Mouse (Mus musculus): ENCODE measurements around the gene Pigs.

The Pigs gene

GRCm38 (mm10) chr11:78341702-78342101 lies 13.5 kb downstream of the Pigs start:
- DNase-seq = no peak

- DNase-seq = peak; percentile 76 to 90
These were observed 15.4 kb downstream of the Pigs start, which contains the start of gene Unc119 for GRCm38 (mm10) chr11:78343381-78344327. TSS of gene Unc119 (plus strand) at chr11:78343482.

DNA sequence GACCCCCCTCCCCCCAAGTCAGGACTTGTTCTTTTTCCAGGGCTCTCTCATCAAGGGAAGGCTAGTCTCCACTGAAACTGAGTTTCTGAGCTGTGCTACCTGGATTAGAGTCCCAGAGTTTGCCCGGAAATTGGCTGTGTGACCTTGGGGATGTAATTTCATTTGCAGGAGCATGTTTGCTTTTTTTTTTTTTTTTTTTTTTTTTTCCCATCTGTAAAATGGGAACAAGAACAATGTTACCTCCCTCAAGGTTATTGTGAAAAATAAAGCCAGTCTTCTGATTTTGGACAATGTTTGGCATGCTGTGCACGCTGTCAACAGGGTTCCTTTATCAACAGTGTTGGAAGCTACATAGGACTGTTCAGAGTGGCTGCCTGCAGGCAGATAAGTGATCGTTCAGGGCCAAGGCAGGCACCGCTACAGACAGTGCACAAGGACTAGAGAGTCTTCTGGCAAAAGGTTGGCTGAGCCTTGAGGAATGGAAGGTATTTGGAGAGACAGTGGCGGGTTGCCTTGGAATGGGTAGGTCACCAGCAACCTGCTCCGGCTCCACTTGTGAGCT lies 16.2 kb downstream of the Pigs start:
- no peak for DNase-seq

- DNase-seq = no peak
These were observed 16.9 kb downstream of the Pigs start for GRCm38 (mm10) chr11:78344890-78345715.

DNA sequence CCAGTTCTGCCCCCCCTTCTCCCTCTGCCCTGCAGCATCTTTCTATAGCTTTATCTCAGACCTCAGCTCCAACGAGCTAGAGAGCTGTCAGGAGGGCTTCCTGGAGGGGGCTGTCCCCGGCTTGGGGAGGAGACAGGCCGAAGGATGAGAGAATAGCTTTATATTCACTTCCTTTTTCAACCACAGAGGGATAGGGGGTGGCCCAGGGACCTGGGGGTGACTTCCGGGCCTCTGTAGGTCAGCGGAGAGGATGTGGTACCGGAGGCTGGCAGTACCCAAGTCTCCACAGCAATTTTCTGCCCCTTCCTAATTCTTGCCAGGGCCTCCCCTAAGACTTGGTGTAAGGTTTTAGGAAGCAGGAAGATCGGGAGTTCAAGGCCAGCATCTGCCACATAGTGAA lies 17.6 kb downstream of the Pigs start:
- peak; percentile 64 to 74 for DNase-seq

DNA sequence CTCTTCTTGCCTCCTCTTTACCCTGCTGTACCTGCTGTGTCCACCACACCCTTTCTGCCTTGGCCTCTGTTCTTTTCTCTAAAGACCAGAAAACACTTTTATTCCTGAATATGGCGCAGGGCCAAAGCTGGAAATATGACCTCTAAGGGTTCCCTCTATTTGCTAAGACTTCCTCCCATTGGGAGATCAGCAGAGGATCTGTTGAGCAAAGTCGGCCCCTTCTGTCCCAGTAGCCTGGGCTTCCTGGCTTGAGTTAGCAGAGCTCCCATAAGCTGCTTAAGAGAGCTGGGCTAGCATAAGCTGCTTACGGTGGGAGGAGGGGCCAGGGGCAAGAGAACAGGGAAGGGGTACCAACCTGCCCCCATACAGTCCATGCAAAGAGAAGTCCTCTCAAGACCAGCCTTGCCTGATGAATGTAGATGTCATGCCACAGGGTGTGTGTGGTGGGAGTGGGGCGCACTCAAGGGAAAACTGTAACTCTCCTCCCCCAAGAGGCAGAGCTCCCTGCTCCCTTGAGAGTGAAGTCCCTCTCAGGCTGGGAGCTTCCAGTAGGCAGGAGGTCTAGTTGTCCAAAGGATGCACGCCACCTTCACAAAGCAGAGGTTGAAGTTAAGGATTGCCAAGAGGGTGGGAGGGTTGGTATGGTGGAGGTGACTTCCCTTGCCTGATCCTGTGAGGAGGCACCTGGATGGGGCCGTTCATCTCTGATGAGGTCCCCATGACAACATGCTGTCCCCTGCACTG lies 18.3 kb downstream of the Pigs start:
- no peak for DNase-seq

- peak in 1 of 2 experiments; percentile 76 for DNase-seq
These were observed 19.0 kb downstream of the Pigs start for GRCm38 (mm10) chr11:78347070-78347754.

GRCm38 (mm10) chr11:78347908-78348307 lies 19.7 kb downstream of the Pigs start:
- DNase-seq = no peak

DNA sequence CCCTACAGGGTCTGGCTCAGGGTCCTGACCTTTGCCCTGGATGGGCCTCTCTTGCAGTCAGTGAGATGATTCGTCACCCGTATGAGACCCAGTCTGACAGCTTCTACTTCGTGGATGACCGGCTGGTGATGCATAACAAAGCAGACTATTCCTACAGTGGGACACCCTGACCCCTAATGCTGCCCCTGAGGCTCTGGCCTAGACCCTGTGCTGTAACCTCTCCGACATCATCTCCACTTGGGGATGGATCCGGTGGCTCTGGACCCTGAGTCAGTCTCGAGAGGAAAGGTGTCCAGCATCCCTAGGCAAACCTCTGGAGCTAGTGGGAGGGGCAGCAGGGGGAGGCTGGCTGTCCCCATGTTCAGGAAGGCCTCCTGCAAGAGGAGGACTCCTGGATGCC lies 20.3 kb downstream of the Pigs start:
- DNase-seq = no peak

GRCm38 (mm10) chr11:78349441-78350358 lies 21.5 kb downstream of the Pigs start:
- DNase-seq = peak in 1 of 2 experiments; percentile 35

DNA sequence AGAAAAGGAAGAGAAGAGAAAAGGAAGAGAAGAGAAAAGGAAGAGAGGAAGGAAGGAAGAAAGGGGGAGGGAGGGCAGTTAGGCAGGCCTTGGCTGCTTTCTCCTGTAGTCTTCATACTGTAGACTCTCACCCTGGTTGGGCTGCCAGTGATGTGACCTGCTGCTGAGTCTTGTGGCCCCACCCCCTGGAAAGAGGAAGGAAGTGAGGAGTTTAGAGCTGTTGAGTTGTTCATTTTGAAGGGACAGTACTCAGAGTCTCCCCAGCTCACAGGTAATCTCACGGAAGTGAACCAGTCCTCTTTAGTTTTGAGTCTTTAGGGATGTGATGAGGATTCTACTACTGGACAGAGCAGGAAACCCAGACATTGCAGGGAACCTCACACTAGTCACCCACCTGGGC lies 24.9 kb downstream of the Pigs start:
- peak; percentile 53 to 55 for DNase-seq

DNA sequence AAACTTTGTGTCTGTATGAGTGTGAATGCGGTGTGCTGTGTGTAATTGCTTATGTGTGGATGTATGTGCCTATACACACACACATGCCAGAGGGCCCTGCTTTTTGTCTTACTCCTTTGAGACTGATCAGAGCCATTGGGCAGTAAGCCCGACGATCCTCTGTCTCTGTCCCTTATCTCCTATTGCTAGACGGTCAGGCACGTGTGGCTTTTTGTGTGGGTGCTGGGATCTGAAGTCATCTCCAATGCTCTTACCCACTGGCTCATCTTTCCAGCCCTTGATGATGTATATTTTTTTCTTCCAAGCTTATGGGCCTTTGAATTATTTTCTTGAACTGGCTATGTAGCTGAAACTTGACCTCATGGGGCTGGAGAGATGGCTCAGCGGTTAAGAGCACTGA lies 26.7 kb downstream of the Pigs start:
- DNase-seq = no peak

- DNase-seq = peak in 1 of 2 experiments; percentile 79
These were observed 27.4 kb downstream of the Pigs start for GRCm38 (mm10) chr11:78355471-78356238.

DNA sequence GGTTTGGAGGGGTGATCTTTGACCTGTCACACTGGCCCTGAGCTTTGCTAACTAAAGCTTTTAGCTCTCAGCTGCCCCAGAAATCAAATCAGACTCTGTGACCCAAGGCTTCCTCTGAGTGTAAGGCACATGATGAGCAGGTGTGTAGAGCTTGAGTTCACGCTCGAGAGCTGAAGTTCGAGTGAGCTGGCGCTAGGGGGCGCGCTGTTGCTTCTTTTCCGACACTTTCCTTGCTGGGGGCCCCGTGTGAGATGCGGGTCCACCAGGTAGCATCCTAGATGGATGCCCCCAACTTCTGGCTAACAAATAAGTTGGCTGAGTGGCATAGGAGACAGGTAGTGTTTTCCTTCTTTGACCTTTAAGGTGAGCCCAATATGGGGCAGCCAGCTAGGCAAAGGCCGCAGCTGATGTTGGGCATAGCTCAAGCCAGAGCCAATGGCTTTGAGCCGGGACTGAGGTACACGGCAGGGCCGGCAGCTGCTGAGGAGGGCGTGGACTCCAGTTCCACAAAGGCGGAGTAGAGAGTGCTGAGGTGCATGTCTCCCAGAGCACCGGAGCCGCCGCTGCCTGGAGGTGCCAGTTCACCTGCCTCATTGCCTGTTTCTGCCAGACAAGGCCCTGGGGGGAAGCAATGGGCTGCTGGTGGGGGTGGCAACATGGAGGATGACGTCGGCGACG lies 30.3 kb downstream of the Pigs start:
- DNase-seq = peak in 1 of 2 experiments; percentile 39

DNA sequence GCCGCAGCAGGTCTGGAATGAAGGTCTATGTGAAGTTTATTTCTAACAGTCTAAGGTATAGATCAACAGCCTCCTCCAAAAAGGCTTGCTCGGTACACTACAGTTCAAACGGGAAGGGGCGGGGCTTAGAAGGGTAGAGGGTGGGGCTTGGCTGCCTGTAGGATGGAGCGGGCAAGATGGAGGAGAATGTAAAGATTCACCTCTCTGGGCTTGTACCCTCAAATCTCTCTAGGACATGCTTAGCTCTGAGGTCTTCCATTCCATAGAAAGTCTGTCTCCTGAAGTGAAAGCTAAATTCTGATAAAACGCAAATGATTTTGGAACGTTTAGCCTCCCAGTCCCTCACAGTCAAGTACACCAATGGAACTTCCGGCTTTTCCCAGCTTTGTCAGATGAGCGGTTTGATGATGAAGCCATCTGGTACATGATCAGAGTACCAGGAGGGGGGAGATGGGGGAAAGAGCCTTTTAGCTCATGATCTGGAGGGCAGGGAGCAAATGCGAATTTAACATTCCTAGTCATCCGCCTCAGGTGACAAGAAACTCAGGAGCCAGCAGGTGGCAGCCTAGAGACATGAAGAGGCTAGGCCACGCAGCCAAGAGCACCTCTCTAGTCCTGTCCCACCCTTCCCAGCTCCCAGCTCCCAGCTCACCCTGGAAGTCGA lies 32.0 kb downstream of the Pigs start:
- DNase-seq = peak; percentile 63 to 84

- no peak for DNase-seq
These were observed 32.5 kb downstream of the Pigs start for GRCm38 (mm10) chr11:78360789-78361131.

DNA sequence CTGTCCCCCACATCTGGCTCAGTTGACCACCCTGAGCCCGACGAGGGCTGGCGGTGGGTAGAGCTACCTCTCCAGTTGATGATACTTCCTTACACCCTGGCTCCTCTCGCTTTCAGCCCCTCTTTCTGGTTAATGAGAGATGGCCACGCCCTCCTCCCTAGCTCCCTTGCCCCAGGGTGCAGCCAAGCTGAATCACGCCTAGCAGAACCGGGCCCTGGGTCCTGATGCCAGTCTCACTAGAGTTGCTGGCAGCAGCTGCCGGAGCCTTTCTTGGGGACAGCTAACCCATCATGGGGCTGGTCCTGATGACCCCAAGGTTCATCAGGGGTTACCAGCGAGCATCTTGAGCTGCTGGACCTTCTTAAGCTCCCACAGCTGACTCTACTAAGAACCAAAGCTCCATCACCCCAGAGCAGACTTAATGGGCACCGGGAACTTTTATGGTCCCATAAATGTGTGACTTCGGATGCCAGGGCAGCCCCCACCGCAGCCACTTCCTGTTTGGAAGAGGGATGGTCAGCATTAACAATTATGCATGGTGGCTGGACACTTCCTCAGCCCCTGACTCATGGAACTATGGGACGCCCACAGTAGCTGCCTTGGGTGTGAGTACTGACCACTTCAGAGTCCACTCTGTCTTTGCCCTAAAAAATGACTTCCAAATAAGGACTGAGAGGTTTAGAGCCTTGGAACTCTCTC lies 35.2 kb downstream of the Pigs start:
- no peak for DNase-seq

DNA sequence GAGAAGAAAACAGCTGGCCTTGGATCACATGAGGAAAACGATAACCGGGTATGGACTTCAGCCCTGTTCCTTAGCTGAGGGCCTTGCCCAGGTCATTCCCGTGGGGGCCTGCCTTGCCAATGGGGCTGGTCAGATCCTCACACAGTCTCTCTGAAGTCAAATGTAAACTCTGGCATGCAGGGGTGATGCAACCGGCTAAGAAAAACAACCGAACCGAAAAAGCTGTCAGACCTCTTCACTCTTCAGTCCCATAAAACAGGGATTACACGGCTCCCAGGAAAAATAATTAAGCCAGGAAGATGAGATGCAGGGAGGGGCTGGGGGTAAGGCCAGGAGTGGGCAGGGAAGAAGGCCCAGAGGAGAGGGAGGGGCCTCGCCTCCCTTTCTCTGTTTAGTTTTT lies 35.9 kb downstream of the Pigs start:
- no peak for DNase-seq
